Mouse (Mus musculus) ES-E14 (cell line): ENCODE data around the gene Ascl2. TPM values are rescaled to one million over a fixed set of nuclear protein-coding genes. Genes with fewer than 3 reads are reported as not detected.

Experiments
- DNase-seq: peaks from one replicate; pipeline ENCODE4 v3.0.0-alpha.2; 2013; ENCODE audit warnings: low read depth, low spot score
- H3K27ac ChIP-seq: 2 replicates; pipeline ENCODE4 v1.5.1; 2012; ENCODE audit warnings: low read depth, mild to moderate bottlenecking, low read length, moderate library complexity, mixed read lengths; ENCODE audit not compliant: poor library complexity, insufficient read depth, severe bottlenecking
- H3K36me3 ChIP-seq: 2 replicates; pipeline ENCODE4 v1.6.1; 2012; ENCODE audit warnings: mild to moderate bottlenecking, low read length, moderate library complexity, mixed read lengths; ENCODE audit not compliant: control insufficient read depth, poor library complexity, insufficient read depth, severe bottlenecking
- H3K4me1 ChIP-seq, 2 experiments: fragments of 150-350 bp in 1 of 2; sonication (generic) in 1 of 2; 2 replicates each; pipeline ENCODE4 v1.6.1; 2012; ENCODE audit warnings: low read length in 2 of 2, mild to moderate bottlenecking in 1 of 2, mixed read lengths in 1 of 2; ENCODE audit not compliant: control insufficient read depth in 2 of 2, insufficient read depth in 2 of 2, poor library complexity in 1 of 2
- H3K4me3 ChIP-seq, 2 experiments: fragments of 150-350 bp in 1 of 2; sonication (generic) in 1 of 2; 2 replicates each; pipeline ENCODE4 v1.5.1; 2012; ENCODE audit warnings: low read length in 2 of 2, low read depth in 1 of 2, mild to moderate bottlenecking in 1 of 2, mixed read lengths in 1 of 2; ENCODE audit not compliant: insufficient read depth in 1 of 2, poor library complexity in 1 of 2, severe bottlenecking in 1 of 2
- H3K9ac ChIP-seq: 2 replicates; pipeline ENCODE4 v1.6.1; 2012; ENCODE audit warnings: low read depth, mild to moderate bottlenecking, low read length, mixed read lengths; ENCODE audit not compliant: poor library complexity, insufficient read depth, severe bottlenecking
- H3K9me3 ChIP-seq: fragments of 150-350 bp; sonication (generic); 2 replicates; pipeline ENCODE4 v1.6.1; 2012; ENCODE audit warnings: low read depth, mild to moderate bottlenecking, low read length; ENCODE audit not compliant: control insufficient read depth, insufficient read depth
- CHD2 ChIP-seq: IDR thresholded peaks from 2 replicates; pipeline ENCODE4 v1.6.1; 2014; ENCODE audit warnings: mild to moderate bottlenecking, low read depth, low read length, inconsistent platforms
- HCFC1 ChIP-seq: IDR thresholded peaks from 2 replicates; pipeline ENCODE4 v1.6.1; 2012; ENCODE audit warnings: low read length, inconsistent platforms, borderline replicate concordance; ENCODE audit not compliant: insufficient read depth
- MAFK ChIP-seq: IDR thresholded peaks from 2 replicates; pipeline ENCODE4 v1.6.1; 2014; ENCODE audit warnings: mild to moderate bottlenecking, low read depth, low read length, inconsistent platforms; ENCODE audit not compliant: insufficient read depth
- ZC3H11A ChIP-seq: IDR thresholded peaks from 2 replicates; pipeline ENCODE4 v1.6.1; 2012; ENCODE audit warnings: low read depth, mild to moderate bottlenecking, inconsistent platforms, low read length, borderline replicate concordance
- ZNF384 ChIP-seq: IDR thresholded peaks from 2 replicates; pipeline ENCODE4 v1.6.1; 2012; ENCODE audit warnings: low read depth, low read length, inconsistent platforms
- in situ Hi-C, 2 experiments: fragments of 600-800 bp; cut with MboI; formaldehyde crosslinking; loops; one replicate each; pipeline ENCODE4 v1.15.1; 2025; ENCODE audit warnings: low sequenced_read_pairs in 2 of 2, inconsistent platforms in 1 of 2; ENCODE audit not compliant: unreplicated experiment in 2 of 2
- total RNA-seq: library from RNA; depleted of rRNA; stranded (reverse); fragments of 300-350 nt; gene quantifications from 2 replicates; pipeline ENCODE4 v1.2.3, GENCODE M21; 2012

Gene Ascl2
- total RNA-seq, 1 experiment, result 7.5 TPM

GRCm38 (mm10) chr7:143006756-143007598, 37.9 kb upstream of the Ascl2 start:
- Histone ChIP-seq H3K27ac (peak overlapping the region; percentile 15; the same call in 1 of the 2 replicates), H3K36me3 (no peaks in the 10 kb centered on the region), H3K9ac (peak overlapping the region; percentile 85), H3K4me3 (peak overlapping the region; percentile 43 to 66), H3K4me1 (peaks cover 9 to 40% of the 10 kb centered on the region in 2 experiments), H3K9me3 (no peaks in the 10 kb centered on the region)
- no peak for TF ChIP-seq HCFC1
- peak; percentile 63 for TF ChIP-seq ZNF384
- DNase-seq, result no peak
- in situ Hi-C loops, result no loop called here

GRCm38 (mm10) chr7:143006097-143006755, 37.2 kb upstream of the Ascl2 start:
- in situ Hi-C loops, result no loop called here
- DNase-seq, result no peak
- no peak for TF ChIP-seq CHD2
- no peak for TF ChIP-seq MAFK
- no peak for TF ChIP-seq ZC3H11A
- no peak for TF ChIP-seq HCFC1
- no peak for TF ChIP-seq ZNF384

GRCm38 (mm10) chr7:143005344-143006096, 36.5 kb upstream of the Ascl2 start:
- DNase-seq, result no peak
- Histone ChIP-seq H3K9ac (peak overlapping the region; percentile 85), H3K27ac (no peak overlapping the region), H3K4me1 (peaks cover 5 to 32% of the 10 kb centered on the region in 2 experiments; a peak in 3 of 4 replicates), H3K36me3 (no peaks in the 10 kb centered on the region), H3K9me3 (no peaks in the 10 kb centered on the region), H3K4me3 (no peak overlapping the region)
- in situ Hi-C loops, result no loop called here
- no peak for TF ChIP-seq ZNF384
- no peak for TF ChIP-seq MAFK
- TF ChIP-seq ZC3H11A, result no peak
- no peak for TF ChIP-seq HCFC1
- TF ChIP-seq CHD2, result no peak

More at GRCm38 (mm10) chr7:143006097-143006755, 37.2 kb upstream of the Ascl2 start:
- peak overlapping the region; percentile 85 for H3K9ac ChIP-seq
- H3K27ac ChIP-seq, result peak overlapping the region; percentile 15; the same call in 1 of the 2 replicates
- H3K9me3 ChIP-seq, result no peaks in the 10 kb centered on the region
- 0 out of 4 replicates have a peak overlapping the region, but pooled peaks have one; percentile 26 to 33 for H3K4me3 ChIP-seq
- H3K4me1 ChIP-seq, result peaks cover 5 to 37% of the 10 kb centered on the region in 2 experiments
- no peaks in the 10 kb centered on the region for H3K36me3 ChIP-seq

GRCm38 (mm10) chr7:143004727-143005343, 35.8 kb upstream of the Ascl2 start, which contains the start of gene Tspan32:
Gene Tspan32 (plus strand): TSS chr7:143005046.
- peak within 1 kb of the TSS; percentile 85; the same call in 1 of the 2 replicates for H3K9ac ChIP-seq
- peaks cover 5 to 28% of the 10 kb centered on the region in 2 experiments; a peak in 3 of 4 replicates for H3K4me1 ChIP-seq
- TF ChIP-seq ZNF384 (no peak), CHD2 (no peak), ZC3H11A (no peak), HCFC1 (no peak), MAFK (no peak)
- in situ Hi-C loops, result no loop called here
- H3K4me3 ChIP-seq, result no peak within 1 kb of the TSS
- H3K9me3 ChIP-seq, result no peaks in the 10 kb centered on the region
- no peaks in the 10 kb centered on the region for H3K36me3 ChIP-seq
- DNase-seq, result no peak
- H3K27ac ChIP-seq, result no peak within 1 kb of the TSS
